Mouse (Mus musculus) lung, postnatal 0 days (tissue): ENCODE results near the gene Fbxo11.

Experiments
- CTCF ChIP-seq: IDR thresholded peaks from 2 replicates; pipeline ENCODE4 v1.5.1; 2016; ENCODE audit warnings: antibody characterized with exemption, mild to moderate bottlenecking
- EP300 ChIP-seq: IDR thresholded peaks from 2 replicates; pipeline ENCODE4 v1.6.1; 2016; ENCODE audit warnings: antibody characterized with exemption, mild to moderate bottlenecking, control low read depth

DNA sequence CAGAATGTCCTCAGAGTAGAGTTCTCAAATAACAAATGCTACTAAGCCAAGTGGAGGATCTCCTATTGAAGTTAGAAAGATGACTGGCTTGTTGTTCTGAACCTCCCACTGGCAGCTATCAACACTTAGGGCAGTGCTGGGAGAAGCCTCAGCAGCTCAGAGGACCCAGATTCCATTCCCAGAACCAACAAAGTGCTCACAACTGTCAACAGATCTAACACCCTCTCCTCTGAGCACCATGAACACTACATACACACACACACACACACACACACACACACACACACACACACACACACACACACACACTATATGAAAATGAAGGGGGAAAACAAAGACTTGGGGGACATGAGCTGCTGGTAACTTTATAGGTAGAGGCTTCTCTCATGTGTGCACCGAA lies 60.2 kb downstream of the Fbxo11 start:
- TF ChIP-seq CTCF = no peak
- TF ChIP-seq EP300 = no peak
